Mouse (Mus musculus) forebrain, embryonic 16.5 days (tissue): Measurements from ENCODE around the gene Cdc25a. TPM values are rescaled to one million over a fixed set of nuclear protein-coding genes. Genes with fewer than 3 reads are reported as not detected.

ENCODE experiments used
- ATAC-seq: fragments of 200-750 bp; cut with Nextera tagmentation; 2 replicates; pipeline ENCODE4 v1.8.0; 2017; ENCODE audit warnings: mild to moderate bottlenecking, moderate library complexity
- H3K27ac ChIP-seq: fragments of 300-500 bp; sonication (generic); 2 replicates; pipeline ENCODE4 v1.5.1; 2014; ENCODE audit warnings: low read length, control low read depth
- H3K27me3 ChIP-seq: fragments of 300-500 bp; sonication (generic); replicated peaks from 2 replicates; pipeline ENCODE4 v1.6.1; 2014; ENCODE audit warnings: low read length; ENCODE audit not compliant: control insufficient read depth, insufficient read depth
- H3K36me3 ChIP-seq: fragments of 300-500 bp; sonication (generic); 2 replicates; pipeline ENCODE4 v1.6.1; 2014; ENCODE audit not compliant: control insufficient read depth, insufficient read depth
- H3K4me1 ChIP-seq: fragments of 300-500 bp; sonication (generic); replicated peaks from 2 replicates; pipeline ENCODE4 v1.6.1; 2014; ENCODE audit warnings: low read length; ENCODE audit not compliant: control insufficient read depth, insufficient read depth
- H3K4me2 ChIP-seq: fragments of 300-500 bp; sonication (generic); 2 replicates; pipeline ENCODE4 v1.6.1; 2014; ENCODE audit warnings: mild to moderate bottlenecking, low read length, control low read depth
- H3K4me3 ChIP-seq: fragments of 300-500 bp; sonication (generic); replicated peaks from 2 replicates; pipeline ENCODE4 v1.5.1; 2014; ENCODE audit warnings: mild to moderate bottlenecking, low read length, control low read depth
- H3K9ac ChIP-seq: fragments of 300-500 bp; sonication (generic); replicated peaks from 2 replicates; pipeline ENCODE4 v1.6.1; 2014; ENCODE audit warnings: low read depth, low read length, control low read depth
- H3K9me3 ChIP-seq: fragments of 300-500 bp; sonication (generic); 2 replicates; pipeline ENCODE4 v1.6.1; 2016; ENCODE audit warnings: low read length; ENCODE audit not compliant: control insufficient read depth
- WGBS: fragments of 180-500 bp; shearing (Covaris S2); extraction: QIAGEN DNeasy Blood & Tissue Kit; methylation state at CpG from one replicate; pipeline ENCODE4 v1.1.7; 2014; 5-methylcytosine and 5-hydroxymethylcytosine counted together
- polyA plus RNA-seq: library from polyadenylated mRNA; unstranded; fragments of >200 nt; fragmentation: Nextera tagmentation; extraction: Ambion mirVana; gene quantifications from 2 replicates; pipeline ENCODE4 v1.2.1, GENCODE M21; 2015

The Cdc25a gene
- polyA plus RNA-seq, 1 experiment from 2014 or later = 16.1 TPM

- Histone ChIP-seq H3K27ac (no peak overlapping the region), H3K4me1 (no peaks in the 10 kb centered on the region), H3K36me3 (no peaks in the 10 kb centered on the region), H3K27me3 (no peaks in the 10 kb centered on the region), H3K9ac (no peak overlapping the region), H3K4me2 (peak overlapping the region; percentile 11; the same call in 1 of the 2 replicates), H3K4me3 (no peak overlapping the region), H3K9me3 (no peaks in the 10 kb centered on the region)
- WGBS = 18% methylated on average over 20 of the region's 20 CpGs
- ATAC-seq = no peak; the same call in 1 of the 2 replicates
These were observed 12.9 kb upstream of the Cdc25a start for GRCm38 (mm10) chr9:109862397-109863044.

- no peak for ATAC-seq
- Histone ChIP-seq H3K27me3 (no peaks in the 10 kb centered on the region), H3K4me2 (no peak overlapping the region), H3K9me3 (no peaks in the 10 kb centered on the region), H3K9ac (no peak overlapping the region), H3K4me3 (no peak overlapping the region), H3K36me3 (no peaks in the 10 kb centered on the region), H3K4me1 (no peaks in the 10 kb centered on the region), H3K27ac (no peak overlapping the region)
- 39% methylated on average over 3 of the region's 3 CpGs for WGBS
These were observed 12.3 kb upstream of the Cdc25a start for GRCm38 (mm10) chr9:109863085-109863484.

- Histone ChIP-seq H3K4me1 (no peaks in the 10 kb centered on the region), H3K27me3 (no peaks in the 10 kb centered on the region), H3K4me3 (no peak overlapping the region), H3K9ac (no peak overlapping the region), H3K9me3 (no peaks in the 10 kb centered on the region), H3K36me3 (no peaks in the 10 kb centered on the region), H3K27ac (no peak overlapping the region), H3K4me2 (no peak overlapping the region)
- ATAC-seq = no peak
- WGBS = 81% methylated on average over 2 of the region's 2 CpGs
These were observed 9.2 kb upstream of the Cdc25a start for GRCm38 (mm10) chr9:109866218-109866617.

- Histone ChIP-seq H3K4me1 (no peaks in the 10 kb centered on the region), H3K4me3 (no peak overlapping the region), H3K9ac (no peak overlapping the region), H3K4me2 (no peak overlapping the region), H3K27ac (no peak overlapping the region), H3K27me3 (no peaks in the 10 kb centered on the region), H3K9me3 (no peaks in the 10 kb centered on the region), H3K36me3 (no peaks in the 10 kb centered on the region)
- no peak for ATAC-seq
- WGBS = 41% methylated on average over 6 of the region's 6 CpGs
These were observed 4.3 kb upstream of the Cdc25a start for GRCm38 (mm10) chr9:109870983-109871572.

- H3K27me3 ChIP-seq = no peaks in the 10 kb centered on the region
- no peaks in the 10 kb centered on the region for H3K9me3 ChIP-seq
- H3K4me2 ChIP-seq = peak overlapping the region; percentile 66
- H3K9ac ChIP-seq = peak overlapping the region; percentile 94
- ATAC-seq = peak; percentile 63
- H3K4me1 ChIP-seq = peaks cover 14% of the 10 kb centered on the region
- peak overlapping the region; percentile 86 for H3K4me3 ChIP-seq
- WGBS = under 1% methylated on average over 66 of the region's 76 CpGs
- peaks cover 16% of the 10 kb centered on the region for H3K36me3 ChIP-seq
- peak overlapping the region; percentile 83 for H3K27ac ChIP-seq
These were observed 569 bp downstream of the Cdc25a start for GRCm38 (mm10) chr9:109875695-109876601.

- Histone ChIP-seq H3K9ac (peak overlapping the region; percentile 94), H3K9me3 (no peaks in the 10 kb centered on the region), H3K27me3 (no peaks in the 10 kb centered on the region), H3K4me2 (peak overlapping the region; percentile 66), H3K4me1 (peaks cover 14% of the 10 kb centered on the region), H3K4me3 (peak overlapping the region; percentile 86), H3K36me3 (peaks cover 16% of the 10 kb centered on the region), H3K27ac (no peak overlapping the region)
- ATAC-seq = no peak
- 3% methylated on average over 3 of the region's 3 CpGs for WGBS
These were observed 1.4 kb downstream of the Cdc25a start for GRCm38 (mm10) chr9:109876756-109877155.

- no peak for ATAC-seq
- 0 out of 2 replicates have a peak overlapping the region, but pooled peaks have one; percentile 23 for H3K9ac ChIP-seq
- peak overlapping the region; percentile 66 for H3K4me2 ChIP-seq
- H3K4me3 ChIP-seq = peak overlapping the region; percentile 86; the same call in 1 of the 2 replicates
- H3K4me1 ChIP-seq = peaks cover 14% of the 10 kb centered on the region
- H3K9me3 ChIP-seq = no peaks in the 10 kb centered on the region
- H3K27ac ChIP-seq = no peak overlapping the region
- no peaks in the 10 kb centered on the region for H3K27me3 ChIP-seq
- 70% methylated on average over 5 of the region's 5 CpGs for WGBS
- H3K36me3 ChIP-seq = peaks cover 23% of the 10 kb centered on the region
These were observed 2.3 kb downstream of the Cdc25a start for GRCm38 (mm10) chr9:109877666-109878065.

GRCm38 (mm10) chr9:109879305-109879704 lies 3.9 kb downstream of the Cdc25a start:
- Histone ChIP-seq H3K27ac (no peak overlapping the region), H3K9me3 (no peaks in the 10 kb centered on the region), H3K4me2 (no peak overlapping the region), H3K27me3 (no peaks in the 10 kb centered on the region), H3K36me3 (peaks cover 35% of the 10 kb centered on the region), H3K4me3 (no peak overlapping the region), H3K4me1 (peaks cover 14% of the 10 kb centered on the region), H3K9ac (no peak overlapping the region)
- 100% methylated on average over 1 of the region's 1 CpGs for WGBS
- ATAC-seq = no peak

GRCm38 (mm10) chr9:109886259-109886658 lies 10.9 kb downstream of the Cdc25a start:
- H3K4me3 ChIP-seq = no peak overlapping the region
- H3K27ac ChIP-seq = no peak overlapping the region
- H3K27me3 ChIP-seq = no peaks in the 10 kb centered on the region
- H3K4me1 ChIP-seq = no peaks in the 10 kb centered on the region
- H3K4me2 ChIP-seq = no peak overlapping the region
- ATAC-seq = no peak
- H3K9ac ChIP-seq = no peak overlapping the region
- 85% methylated on average over 4 of the region's 4 CpGs for WGBS
- H3K36me3 ChIP-seq = peaks cover 58% of the 10 kb centered on the region
- no peaks in the 10 kb centered on the region for H3K9me3 ChIP-seq
